Mouse (Mus musculus): ENCODE data around the gene Tgfbr2. TPM values are rescaled to one million over a fixed set of nuclear protein-coding genes. Genes with fewer than 3 reads are reported as not detected.

Tgfbr2 gene
- polyA plus RNA-seq, 1 experiment from 2014 or later: 53.1 TPM

- no peaks in the 10 kb centered on the region for H3K27me3 ChIP-seq
- WGBS: 46% methylated on average over 6 of the region's 6 CpGs
- no peak for ATAC-seq (ENCODE audit: borderline replicate concordance, extremely low read depth, low FRiP score, low TSS enrichment)
- peak overlapping the region; percentile 65 for H3K27ac ChIP-seq
- no peak overlapping the region for H3K4me2 ChIP-seq
- H3K9me3 ChIP-seq: no peaks in the 10 kb centered on the region
- peaks cover 38% of the 10 kb centered on the region for H3K4me1 ChIP-seq
- no peaks in the 10 kb centered on the region for H3K36me3 ChIP-seq
- H3K4me3 ChIP-seq: no peak overlapping the region
- H3K9ac ChIP-seq: no peak overlapping the region
These were observed 39.1 kb upstream of the Tgfbr2 start for GRCm38 (mm10) chr9:116214296-116214695.

DNA sequence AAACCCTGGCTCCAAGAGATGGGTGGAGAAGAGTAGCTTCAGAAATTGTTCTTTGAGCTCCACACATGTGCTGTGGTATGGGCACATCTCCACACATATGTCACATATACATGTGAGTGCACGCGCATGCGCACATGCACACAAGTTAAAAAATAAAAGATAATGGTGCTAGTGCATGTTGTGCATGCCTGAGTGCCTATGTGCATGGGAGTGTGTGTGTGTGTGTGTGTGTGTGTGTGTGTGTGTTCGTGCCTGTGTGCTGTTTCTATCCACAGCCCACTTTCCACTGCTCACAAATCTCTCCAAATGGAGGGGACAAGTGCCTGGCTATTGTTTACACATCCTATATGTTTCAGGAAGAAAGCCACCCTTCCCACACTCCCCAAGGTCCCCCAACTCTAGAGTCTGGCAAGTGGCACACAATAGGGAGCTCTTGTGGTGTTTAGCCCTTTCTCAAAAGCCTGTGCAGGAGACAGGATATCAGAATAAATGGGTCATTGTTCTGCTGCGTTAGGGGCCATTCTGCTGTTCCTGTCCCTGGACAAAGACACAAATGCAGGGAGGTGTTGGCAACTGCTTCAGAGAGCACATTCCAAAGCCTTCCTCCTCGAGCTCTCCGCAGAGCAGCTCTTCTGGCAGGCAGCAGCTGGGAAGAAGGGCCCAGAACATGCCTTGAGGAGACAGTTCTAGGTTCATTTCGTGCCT is 37.9 kb upstream of the Tgfbr2 start:
- 45% methylated on average over 8 of the region's 8 CpGs for WGBS
- peak; percentile 85 for ATAC-seq (ENCODE audit: borderline replicate concordance, extremely low read depth, low FRiP score, low TSS enrichment)
- no peak overlapping the region for H3K4me2 ChIP-seq
- H3K4me1 ChIP-seq: peaks cover 27% of the 10 kb centered on the region
- H3K4me3 ChIP-seq: no peak overlapping the region
- no peaks in the 10 kb centered on the region for H3K27me3 ChIP-seq
- H3K9me3 ChIP-seq: no peaks in the 10 kb centered on the region
- no peaks in the 10 kb centered on the region for H3K36me3 ChIP-seq
- H3K9ac ChIP-seq: no peak overlapping the region
- H3K27ac ChIP-seq: peak overlapping the region; percentile 65

- no peaks in the 10 kb centered on the region for H3K36me3 ChIP-seq
- no peaks in the 10 kb centered on the region for H3K27me3 ChIP-seq
- no peak overlapping the region for H3K4me3 ChIP-seq
- H3K4me1 ChIP-seq: peaks cover 26% of the 10 kb centered on the region
- 53% methylated on average over 12 of the region's 12 CpGs for WGBS
- no peak for ATAC-seq (ENCODE audit: borderline replicate concordance, extremely low read depth, low FRiP score, low TSS enrichment)
- H3K4me2 ChIP-seq: no peak overlapping the region
- H3K27ac ChIP-seq: peak overlapping the region; percentile 16; the same call in 1 of the 2 replicates
- H3K9ac ChIP-seq: no peak overlapping the region
- no peaks in the 10 kb centered on the region for H3K9me3 ChIP-seq
These were observed 36.9 kb upstream of the Tgfbr2 start for GRCm38 (mm10) chr9:116212069-116212468.

- no peak overlapping the region for H3K27ac ChIP-seq
- no peaks in the 10 kb centered on the region for H3K36me3 ChIP-seq
- no peak overlapping the region for H3K9ac ChIP-seq
- 70% methylated on average over 16 of the region's 16 CpGs for WGBS
- H3K4me3 ChIP-seq: no peak overlapping the region
- peaks cover 14% of the 10 kb centered on the region for H3K4me1 ChIP-seq
- H3K27me3 ChIP-seq: no peaks in the 10 kb centered on the region
- no peaks in the 10 kb centered on the region for H3K9me3 ChIP-seq
- ATAC-seq (ENCODE audit: borderline replicate concordance, extremely low read depth, low FRiP score, low TSS enrichment): no peak
- H3K4me2 ChIP-seq: no peak overlapping the region
These were observed 33.2 kb upstream of the Tgfbr2 start for GRCm38 (mm10) chr9:116208169-116208904.

DNA sequence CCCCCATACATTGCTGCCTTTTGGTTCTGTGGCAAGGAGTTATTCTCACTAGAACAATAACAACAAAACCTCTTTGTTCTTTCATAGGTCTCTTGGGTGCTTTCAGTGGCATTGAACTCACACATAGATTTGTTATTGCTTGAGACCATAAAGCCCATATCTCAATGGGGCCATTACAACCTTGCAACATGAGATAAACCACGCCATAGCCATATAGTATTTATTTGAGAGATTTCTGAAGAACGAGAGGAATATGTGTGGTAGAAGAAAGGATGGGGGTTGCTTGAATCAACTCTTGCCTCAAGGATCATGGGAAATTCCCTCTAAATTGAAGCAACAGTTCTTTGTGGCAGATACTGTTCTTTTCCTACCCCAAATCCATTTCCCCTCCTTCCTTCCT is 31.7 kb upstream of the Tgfbr2 start:
- Histone ChIP-seq H3K4me1 (no peaks in the 10 kb centered on the region; the same call in 1 of the 2 replicates), H3K4me3 (no peak overlapping the region), H3K27me3 (no peaks in the 10 kb centered on the region), H3K27ac (no peak overlapping the region), H3K36me3 (no peaks in the 10 kb centered on the region), H3K9me3 (no peaks in the 10 kb centered on the region), H3K9ac (no peak overlapping the region), H3K4me2 (no peak overlapping the region)
- ATAC-seq (ENCODE audit: borderline replicate concordance, extremely low read depth, low FRiP score, low TSS enrichment): no peak
- 65% methylated on average over 2 of the region's 2 CpGs for WGBS

- H3K9ac ChIP-seq: no peak overlapping the region
- H3K36me3 ChIP-seq: no peaks in the 10 kb centered on the region
- H3K4me3 ChIP-seq: no peak overlapping the region
- H3K27me3 ChIP-seq: no peaks in the 10 kb centered on the region
- peaks cover 10% of the 10 kb centered on the region for H3K4me1 ChIP-seq
- ATAC-seq (ENCODE audit: borderline replicate concordance, extremely low read depth, low FRiP score, low TSS enrichment): no peak
- WGBS: 90% methylated on average over 1 of the region's 1 CpGs
- H3K27ac ChIP-seq: no peak overlapping the region
- no peak overlapping the region for H3K4me2 ChIP-seq
- H3K9me3 ChIP-seq: no peaks in the 10 kb centered on the region
These were observed 28.5 kb upstream of the Tgfbr2 start for GRCm38 (mm10) chr9:116203675-116204074.

GRCm38 (mm10) chr9:116199127-116199526 is 24.0 kb upstream of the Tgfbr2 start:
- Histone ChIP-seq H3K27ac (peak overlapping the region; percentile 35; the same call in 1 of the 2 replicates), H3K4me2 (peak overlapping the region; percentile 26; the same call in 1 of the 2 replicates), H3K27me3 (no peaks in the 10 kb centered on the region), H3K9ac (no peak overlapping the region), H3K36me3 (no peaks in the 10 kb centered on the region), H3K4me1 (peaks cover 26% of the 10 kb centered on the region), H3K4me3 (no peak overlapping the region), H3K9me3 (no peaks in the 10 kb centered on the region)
- no peak for ATAC-seq (ENCODE audit: borderline replicate concordance, extremely low read depth, low FRiP score, low TSS enrichment)
- 9% methylated on average over 9 of the region's 9 CpGs for WGBS

GRCm38 (mm10) chr9:116198488-116198887 is 23.3 kb upstream of the Tgfbr2 start:
- Histone ChIP-seq H3K36me3 (no peaks in the 10 kb centered on the region), H3K4me3 (no peak overlapping the region), H3K4me2 (no peak overlapping the region), H3K27ac (no peak overlapping the region), H3K27me3 (no peaks in the 10 kb centered on the region), H3K4me1 (peaks cover 31% of the 10 kb centered on the region), H3K9ac (no peak overlapping the region), H3K9me3 (no peaks in the 10 kb centered on the region)
- 67% methylated on average over 9 of the region's 9 CpGs for WGBS
- ATAC-seq (ENCODE audit: borderline replicate concordance, extremely low read depth, low FRiP score, low TSS enrichment): no peak

DNA sequence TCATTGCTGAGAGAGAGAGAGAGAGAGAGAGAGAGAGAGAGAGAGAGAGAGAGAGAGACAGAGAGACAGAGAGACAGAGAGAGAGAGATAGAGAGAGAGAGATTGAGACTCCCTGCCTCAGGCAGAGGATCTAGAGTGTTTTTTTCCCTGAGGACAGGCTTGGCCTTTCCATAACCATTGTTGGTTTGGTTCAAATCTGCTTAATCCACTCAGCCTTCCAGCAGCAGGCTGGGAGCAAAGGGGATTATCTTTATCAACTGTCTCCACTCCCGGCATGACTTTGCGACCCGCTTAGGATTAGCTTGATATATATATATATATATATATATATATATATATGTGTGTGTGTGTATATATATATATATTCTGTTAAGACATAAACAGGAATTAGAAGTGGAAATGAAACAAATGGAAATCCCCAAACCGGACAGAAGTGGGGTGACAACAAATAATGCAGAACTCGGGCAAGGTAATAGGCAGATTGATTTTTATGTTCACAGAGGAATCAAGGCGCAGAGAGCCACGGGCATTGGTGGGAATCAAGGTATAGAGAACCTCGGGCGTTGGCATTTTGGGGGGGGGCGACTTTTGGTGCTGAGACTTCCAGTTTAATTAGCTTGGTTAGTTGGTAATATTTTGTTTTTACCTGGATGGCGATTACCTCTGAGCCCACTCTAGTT is 22.5 kb upstream of the Tgfbr2 start:
- Histone ChIP-seq H3K27ac (no peak overlapping the region), H3K4me3 (no peak overlapping the region), H3K9me3 (no peaks in the 10 kb centered on the region), H3K36me3 (no peaks in the 10 kb centered on the region), H3K4me2 (no peak overlapping the region), H3K9ac (no peak overlapping the region), H3K27me3 (no peaks in the 10 kb centered on the region), H3K4me1 (peaks cover 31% of the 10 kb centered on the region)
- WGBS: 88% methylated on average over 11 of the region's 11 CpGs
- no peak for ATAC-seq (ENCODE audit: borderline replicate concordance, extremely low read depth, low FRiP score, low TSS enrichment)

DNA sequence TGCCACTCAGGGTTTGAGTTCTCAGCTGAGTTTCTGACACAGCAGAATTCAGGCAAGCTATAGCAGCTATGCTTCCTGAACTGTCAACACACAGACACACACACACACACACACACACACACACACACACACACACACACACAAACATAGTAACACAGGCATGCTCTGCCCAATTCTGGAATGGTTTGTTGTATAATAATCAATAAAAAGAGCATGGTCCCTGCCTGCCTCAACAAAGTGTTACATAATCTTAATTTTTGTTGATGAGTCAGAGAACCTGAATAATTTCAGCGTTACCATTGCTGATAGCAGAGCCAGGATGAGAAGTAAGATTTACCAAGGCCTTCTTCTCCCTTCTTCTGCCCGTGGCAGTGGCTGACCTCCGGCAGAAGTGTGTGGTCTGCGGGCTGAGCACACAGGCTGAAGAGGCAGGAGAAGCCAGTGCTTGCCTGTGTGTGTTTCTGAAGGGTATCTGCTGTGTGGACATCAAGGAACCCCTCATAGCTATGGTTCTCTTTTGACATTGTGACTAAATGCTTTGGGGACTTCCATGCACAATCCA is 18.8 kb upstream of the Tgfbr2 start:
- Histone ChIP-seq H3K36me3 (no peaks in the 10 kb centered on the region), H3K27me3 (no peaks in the 10 kb centered on the region), H3K9me3 (no peaks in the 10 kb centered on the region), H3K4me3 (no peak overlapping the region), H3K4me1 (peaks cover 30% of the 10 kb centered on the region), H3K9ac (no peak overlapping the region), H3K4me2 (no peak overlapping the region), H3K27ac (0 out of 2 replicates have a peak overlapping the region, but pooled peaks have one; percentile 27)
- ATAC-seq (ENCODE audit: borderline replicate concordance, extremely low read depth, low FRiP score, low TSS enrichment): no peak
- WGBS: 36% methylated on average over 4 of the region's 4 CpGs

DNA sequence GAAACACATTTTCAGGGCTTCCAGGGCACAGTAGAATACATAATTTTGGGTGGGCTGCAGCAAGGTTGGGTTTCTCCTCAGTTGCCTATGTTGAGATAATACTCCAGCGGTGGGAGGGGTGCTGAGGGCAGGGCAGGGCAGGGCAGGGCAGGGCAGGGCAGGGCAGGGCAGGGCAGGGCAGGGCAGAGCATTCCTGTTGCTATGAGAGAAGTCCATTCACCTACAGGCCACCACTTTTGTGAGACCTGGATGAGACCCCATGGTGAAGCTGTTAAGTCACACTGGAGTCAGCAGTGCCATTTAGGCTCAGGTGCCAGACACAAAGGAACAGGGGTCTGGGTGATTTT is 18.3 kb upstream of the Tgfbr2 start:
- no peak for ATAC-seq (ENCODE audit: borderline replicate concordance, extremely low read depth, low FRiP score, low TSS enrichment)
- H3K4me3 ChIP-seq: no peak overlapping the region
- H3K36me3 ChIP-seq: no peaks in the 10 kb centered on the region
- no peaks in the 10 kb centered on the region for H3K9me3 ChIP-seq
- H3K4me1 ChIP-seq: peaks cover 31% of the 10 kb centered on the region
- no peak overlapping the region for H3K27ac ChIP-seq
- no peaks in the 10 kb centered on the region for H3K27me3 ChIP-seq
- no peak overlapping the region for H3K9ac ChIP-seq
- H3K4me2 ChIP-seq: no peak overlapping the region
- WGBS: 69% methylated on average over 1 of the region's 1 CpGs
